1 mouse cellular context compared by ENCODE assay signal in genomic region chr7:28179741-28180377, GRCm38 (mm10).
TF ChIP-seq lines count a peak whose summit lies in the region.

No protein-coding gene starts in this region.

TF ChIP-seq in CH12.LX, 34 proteins besides CTCF, POLR2A, EP300 and RAD21:
- TF ChIP-seq MYC (IDR thresholded peaks at IDR 0.05; ENCODE audit: low read depth, low read length) (no peak), POLR2AphosphoS2 (IDR thresholded peaks at IDR 0.05; ENCODE audit: low read depth, low read length) (no peak)
TF ChIP-seq in CH12.LX: peak in this region for 0.
